Mouse (Mus musculus) megakaryocyte, embryonic 14.5 days (primary cell): Measurements from ENCODE around the gene Qser1. TPM values are rescaled to one million over a fixed set of nuclear protein-coding genes. Genes with fewer than 3 reads are reported as not detected.

Experiments
- H3K27me3 ChIP-seq: replicated peaks from 2 replicates; pipeline ENCODE3; 2012; ENCODE audit warnings: inconsistent platforms
- H3K36me3 ChIP-seq: replicated peaks from 2 replicates; pipeline ENCODE3; 2012; ENCODE audit warnings: low read length, inconsistent platforms, mixed read lengths
- H3K4me1 ChIP-seq: 2 replicates; pipeline ENCODE4 v1.6.1; 2012; ENCODE audit warnings: inconsistent platforms
- H3K4me3 ChIP-seq: replicated peaks from 2 replicates; pipeline ENCODE3; 2012; ENCODE audit warnings: moderate library complexity, mild to moderate bottlenecking, inconsistent platforms
- H3K9me3 ChIP-seq: 2 replicates; pipeline ENCODE4 v1.6.1; 2012; ENCODE audit warnings: inconsistent platforms
- FLI1 ChIP-seq: IDR thresholded peaks from 2 replicates; pipeline ENCODE4 v1.6.1; 2012; ENCODE audit warnings: low read length, inconsistent platforms, mixed read lengths
- GATA1 ChIP-seq: IDR thresholded peaks from 3 replicates; pipeline ENCODE4 v1.6.1; 2012; ENCODE audit warnings: mixed read lengths, low read length, inconsistent platforms, borderline replicate concordance
- polyA plus RNA-seq: library from polyadenylated mRNA; stranded (reverse); fragments of >175 nt; gene quantifications from 2 replicates; pipeline ENCODE4 v1.2.3, GENCODE M21; 2012; ENCODE audit warnings: low replicate concordance; ENCODE audit not compliant: insufficient read depth

The Qser1 gene
- polyA plus RNA-seq, 1 experiment: 0.15 TPM

GRCm38 (mm10) chr2:104764018-104764417 lies 52.5 kb downstream of the Qser1 start:
- Histone ChIP-seq H3K27me3 (no peaks in the 10 kb centered on the region), H3K36me3 (peaks cover 2% of the 10 kb centered on the region), H3K4me1 (no peaks in the 10 kb centered on the region; the same call in 1 of the 2 replicates), H3K9me3 (no peaks in the 10 kb centered on the region), H3K4me3 (no peak overlapping the region)
- TF ChIP-seq FLI1 (no peak), GATA1 (no peak)

GRCm38 (mm10) chr2:104763134-104763703 lies 53.3 kb downstream of the Qser1 start:
- Histone ChIP-seq H3K36me3 (no peaks in the 10 kb centered on the region), H3K9me3 (no peaks in the 10 kb centered on the region), H3K4me1 (no peaks in the 10 kb centered on the region; the same call in 1 of the 2 replicates), H3K4me3 (no peak overlapping the region), H3K27me3 (no peaks in the 10 kb centered on the region)
- no peak for TF ChIP-seq FLI1
- no peak for TF ChIP-seq GATA1

GRCm38 (mm10) chr2:104750611-104751010 lies 65.9 kb downstream of the Qser1 start:
- no peaks in the 10 kb centered on the region for H3K36me3 ChIP-seq

GRCm38 (mm10) chr2:104748652-104749183 lies 67.8 kb downstream of the Qser1 start:
- no peaks in the 10 kb centered on the region for H3K36me3 ChIP-seq
- H3K9me3 ChIP-seq: no peaks in the 10 kb centered on the region
- peaks cover 8% of the 10 kb centered on the region for H3K4me1 ChIP-seq
- H3K27me3 ChIP-seq: no peaks in the 10 kb centered on the region
- TF ChIP-seq GATA1: no peak
- no peak for TF ChIP-seq FLI1
- no peak overlapping the region for H3K4me3 ChIP-seq

More at GRCm38 (mm10) chr2:104750611-104751010, 65.9 kb downstream of the Qser1 start:
- Histone ChIP-seq H3K4me3 (no peak overlapping the region), H3K4me1 (peaks cover 5% of the 10 kb centered on the region), H3K27me3 (no peaks in the 10 kb centered on the region), H3K9me3 (no peaks in the 10 kb centered on the region)
- TF ChIP-seq FLI1: no peak
- no peak for TF ChIP-seq GATA1

GRCm38 (mm10) chr2:104746251-104746650 lies 70.3 kb downstream of the Qser1 start:
- no peaks in the 10 kb centered on the region for H3K9me3 ChIP-seq
- peaks cover under 1% of the 10 kb centered on the region for H3K27me3 ChIP-seq
- TF ChIP-seq FLI1: no peak
- TF ChIP-seq GATA1: no peak
- H3K4me3 ChIP-seq: no peak overlapping the region
- H3K36me3 ChIP-seq: no peaks in the 10 kb centered on the region
- H3K4me1 ChIP-seq: peaks cover 23% of the 10 kb centered on the region

GRCm38 (mm10) chr2:104743971-104744370 lies 72.6 kb downstream of the Qser1 start:
- Histone ChIP-seq H3K4me3 (no peak overlapping the region), H3K4me1 (peaks cover 35% of the 10 kb centered on the region), H3K9me3 (no peaks in the 10 kb centered on the region), H3K36me3 (no peaks in the 10 kb centered on the region), H3K27me3 (peaks cover 6% of the 10 kb centered on the region)
- TF ChIP-seq FLI1 (no peak), GATA1 (no peak)

- Histone ChIP-seq H3K4me3 (peak overlapping the region; percentile 94), H3K36me3 (no peaks in the 10 kb centered on the region), H3K9me3 (no peaks in the 10 kb centered on the region), H3K4me1 (peaks cover 35% of the 10 kb centered on the region), H3K27me3 (peaks cover 8% of the 10 kb centered on the region)
- TF ChIP-seq FLI1 (no peak), GATA1 (no peak)
Observed at GRCm38 (mm10) chr2:104743160-104743559, 73.4 kb downstream of the Qser1 start.

GRCm38 (mm10) chr2:104742741-104743064 lies 73.9 kb downstream of the Qser1 start, which contains the start of gene Depdc7:
TSS of gene Depdc7 (minus strand) at chr2:104742878.
- Histone ChIP-seq H3K9me3 (no peaks in the 10 kb centered on the region), H3K4me3 (peak within 1 kb of the TSS; percentile 94), H3K27me3 (peaks cover 8% of the 10 kb centered on the region), H3K4me1 (peaks cover 35% of the 10 kb centered on the region), H3K36me3 (no peaks in the 10 kb centered on the region)
- no peak for TF ChIP-seq GATA1
- TF ChIP-seq FLI1: no peak

GRCm38 (mm10) chr2:104741896-104742740 lies 74.4 kb downstream of the Qser1 start:
- TF ChIP-seq FLI1 (no peak), GATA1 (no peak)
- no peaks in the 10 kb centered on the region for H3K36me3 ChIP-seq
- H3K27me3 ChIP-seq: peaks cover 8% of the 10 kb centered on the region
- peaks cover 35% of the 10 kb centered on the region for H3K4me1 ChIP-seq
- H3K4me3 ChIP-seq: peak overlapping the region; percentile 94
- H3K9me3 ChIP-seq: no peaks in the 10 kb centered on the region
